In the genomic region with DNA sequence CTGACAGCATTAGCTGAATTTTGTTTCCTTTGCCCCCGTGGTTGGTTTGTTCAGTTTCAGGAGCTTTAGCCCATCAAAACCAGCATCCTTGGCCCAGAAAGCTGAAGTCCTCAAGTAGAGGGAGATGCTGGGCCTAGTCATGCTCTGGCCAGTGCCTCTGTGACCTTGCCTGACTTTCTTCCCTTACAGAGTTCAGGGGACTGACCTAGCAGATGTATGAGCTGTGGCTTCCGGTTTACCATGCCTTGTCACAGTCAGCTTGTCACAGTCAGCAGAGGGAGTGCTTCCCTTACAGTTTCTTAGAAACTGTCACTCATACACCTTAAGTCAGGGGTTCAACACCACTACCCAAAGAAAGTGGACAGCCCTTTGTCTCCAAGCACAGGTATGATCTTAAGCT, we compare ENCODE assay signal across 10 mouse cellular contexts. TPM values are rescaled to one million over a fixed set of nuclear protein-coding genes. Genes with fewer than 3 reads are reported as not detected.
DNase-seq lines count a peak whose midpoint lies in the region; ATAC-seq and TF ChIP-seq lines count a peak whose summit lies in the region.
"Had no signal": no experiment of that assay in that cellular context is flagged by ENCODE, and none has a peak within 500 bp of the region (broad histone marks: within the 10 kb centered on the region; RNA-seq: fewer than 3 reads in every experiment).

No protein-coding gene starts in this region.

- H3K9ac ChIP-seq in MEL (ENCODE audit: control insufficient read depth, low read depth, low read length, poor library complexity, severe bottlenecking): no peak overlapping the region
- H3K9ac ChIP-seq in forebrain, embryonic 12.5 days: no peak overlapping the region

- H3K27ac ChIP-seq in MEL (ENCODE audit: control insufficient read depth, low read depth, low read length): no peak overlapping the region
- H3K27ac ChIP-seq in forebrain, embryonic 12.5 days: no peak overlapping the region

- WGBS in forebrain, embryonic 12.5 days: 70% methylated on average over 2 of the region's 2 CpGs

- H3K4me1 ChIP-seq in MEL (ENCODE audit: control insufficient read depth in 1 of 2, insufficient read depth in 2 of 2, low read length in 2 of 2): 0 out of 4 replicates have a peak, but pooled peaks cover 0 to 2% of the 10 kb centered on the region in 2 experiments
- peaks cover 42% of the 10 kb centered on the region for H3K4me1 ChIP-seq in forebrain, embryonic 12.5 days

- no peaks in the 10 kb centered on the region for H3K79me2 ChIP-seq in MEL (ENCODE audit: control insufficient read depth, insufficient read depth, low read length, poor library complexity)

- no peaks in the 10 kb centered on the region for H3K9me3 ChIP-seq in MEL (replicated peaks; ENCODE audit: insufficient read depth, low read length)
- H3K9me3 ChIP-seq in forebrain, embryonic 12.5 days: no peaks in the 10 kb centered on the region

- no peak for TF ChIP-seq EP300 in MEL (IDR thresholded peaks at IDR 0.05; ENCODE audit: low read depth in 1 of 2, low read length in 2 of 2)

- no peaks in the 10 kb centered on the region for H3K36me3 ChIP-seq in MEL (ENCODE audit: control insufficient read depth in 1 of 2, insufficient read depth in 2 of 2, low read length in 2 of 2)
- no peaks in the 10 kb centered on the region for H3K36me3 ChIP-seq in forebrain, embryonic 12.5 days (replicated peaks)

- no peak overlapping the region for H3K4me3 ChIP-seq in MEL (ENCODE audit: control insufficient read depth in 1 of 2, insufficient read depth in 1 of 2, low read depth in 2 of 2, low read length in 2 of 2)
- no peak overlapping the region for H3K4me3 ChIP-seq in forebrain, embryonic 12.5 days (replicated peaks)

- ATAC-seq in forebrain, embryonic 12.5 days (ENCODE audit: low FRiP score): no peak

- peak; percentile 39 for TF ChIP-seq RAD21 in MEL (IDR thresholded peaks at IDR 0.05; ENCODE audit: low read depth, low read length)

- H3K27me3 ChIP-seq in MEL (ENCODE audit: control insufficient read depth in 1 of 2, insufficient read depth in 2 of 2, low read length in 2 of 2): no peaks in the 10 kb centered on the region
- peaks cover 59% of the 10 kb centered on the region for H3K27me3 ChIP-seq in forebrain, embryonic 12.5 days

- TF ChIP-seq CTCF in MEL (IDR thresholded peaks at IDR 0.05 in 2 of 3, conservative IDR thresholded peaks at IDR 0.05 in 1 of 3; ENCODE audit: control insufficient read depth in 1 of 3, insufficient read depth in 1 of 3, low read depth in 2 of 3, low read length in 3 of 3, poor library complexity in 1 of 3, severe bottlenecking in 1 of 3): peak in 2 of 3 experiments; percentile 10 to 26; a peak in 2 of 6 replicates

- H3K4me2 ChIP-seq in forebrain, embryonic 12.5 days: no peak overlapping the region

- DNase-seq in heart, adult 8-10 months (ENCODE audit: low spot score): peak; percentile 47
- no peak for DNase-seq in heart, adult 9 months (ENCODE audit: low spot score in 2 of 2)
- DNase-seq in 416B (ENCODE audit: low read depth) (peak; percentile 86), MEL (ENCODE audit: low read depth, low spot score) (no peak)
- peak; percentile 61 for DNase-seq in induced T-regulatory cell, adult 2 months (ENCODE audit: low read depth)
- DNase-seq in frontal cortex, postnatal 25 days (ENCODE audit: low spot score in 2 of 2): no peak
- no peak for DNase-seq in right cerebral cortex, postnatal 14 days
- DNase-seq: cerebellum, postnatal 36 days; kidney, adult 2 months had no signal

- no peak for TF ChIP-seq POLR2A in MEL (IDR thresholded peaks at IDR 0.05; ENCODE audit: control insufficient read depth in 1 of 2, insufficient read depth in 1 of 2, low read depth in 1 of 2, low read length in 2 of 2, poor library complexity in 1 of 2)

TF ChIP-seq in MEL, 35 proteins besides CTCF, POLR2A, EP300 and RAD21:
- no peak for TF ChIP-seq MAFK (IDR thresholded peaks at IDR 0.05; ENCODE audit: borderline replicate concordance, low read depth, low read length)
- peak; percentile 36 for TF ChIP-seq SMC3 (IDR thresholded peaks at IDR 0.05; ENCODE audit: low read depth, low read length)

RNA-seq across cellular contexts. Expression of gene Bhlhe41, which starts 5.0 kb away (rescaled TPM):
- 10 to 100 TPM; 27.4 to 57.3 (median 35.1) TPM for total RNA-seq in heart, adult 8-10 months (2022)
- total RNA-seq in MEL (2012; rRNA removed): not detected in 2 replicates
- polyA plus RNA-seq in MEL (2012; ENCODE audit: insufficient read depth in 1 of 2, insufficient read length in 2 of 2, low read depth in 1 of 2, low replicate concordance in 2 of 2, missing spikeins in 1 of 2): not detected
- 1.5 and 1.6 TPM in 2 replicates for polyA plus RNA-seq in forebrain, embryonic 12.5 days (2016; fragmentation: Nextera tagmentation; extraction: Ambion mirVana)

Comparison
In these comparisons a context has a peak if more than half of its experiments do, and no peak if none do; other contexts are left out.
1. DNase-seq: peak in heart, adult 8-10 months (single experiment), 416B (single experiment) and induced T-regulatory cell, adult 2 months (single experiment); none in heart, adult 9 months (0 of 2), MEL (single experiment), frontal cortex, postnatal 25 days (0 of 2) and right cerebral cortex, postnatal 14 days (single experiment).
2. RNA of gene Bhlhe41, which starts 5.0 kb away (total RNA-seq): 27.4 to 57.3 TPM in heart, adult 8-10 months; not detected in MEL; every median in the first group is over 10 times any median in the second.